Mouse (Mus musculus) right cerebral cortex, adult 2 months (tissue): ENCODE data around the gene Gm5737.

Source experiments
- DNase-seq, 2 experiments: peaks; one replicate each; pipeline ENCODE4 v3.0.0; 2021 to 2022; ENCODE audit warnings: low spot score in 2 of 2

The Gm5737 gene

DNA sequence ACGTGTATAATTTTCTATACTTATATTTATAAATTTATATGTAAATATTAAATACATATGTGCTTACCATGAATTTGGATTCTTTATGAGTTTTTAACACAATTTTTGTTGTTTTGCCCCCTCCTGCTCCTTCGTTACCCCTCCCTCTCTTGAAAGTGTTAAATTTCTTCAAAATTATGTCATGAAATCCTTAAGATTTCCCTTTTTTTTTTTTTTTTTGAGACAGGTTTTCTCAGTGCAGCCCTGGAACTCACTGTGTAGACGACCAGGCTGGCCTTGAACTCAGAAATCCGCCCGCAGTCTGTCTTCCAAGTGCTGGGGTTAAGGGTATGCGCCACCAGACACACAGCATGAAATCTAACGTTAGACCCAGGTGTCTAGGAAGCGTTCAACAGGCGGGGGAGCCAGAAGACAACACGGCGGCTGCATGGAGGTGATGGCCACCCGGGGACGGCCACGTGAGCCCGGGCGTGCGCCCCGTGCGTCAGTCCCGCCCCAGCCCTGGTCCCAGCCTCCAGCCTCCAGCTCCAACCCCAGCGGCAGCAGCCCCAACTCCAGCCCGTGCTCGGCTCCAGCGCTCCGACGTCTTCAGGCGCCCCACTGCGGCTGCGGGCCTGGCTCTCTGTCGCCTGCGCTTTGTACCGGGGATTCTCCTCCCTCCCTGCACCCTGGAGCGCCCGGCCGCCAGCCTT is 30.3 kb downstream of the Gm5737 start, which contains the start of gene Eef2k:
TSS of gene Eef2k (plus strand) at position 487 of the 692 bp plus-strand sequence.
- peak; percentile 85 to 89 for DNase-seq

DNA sequence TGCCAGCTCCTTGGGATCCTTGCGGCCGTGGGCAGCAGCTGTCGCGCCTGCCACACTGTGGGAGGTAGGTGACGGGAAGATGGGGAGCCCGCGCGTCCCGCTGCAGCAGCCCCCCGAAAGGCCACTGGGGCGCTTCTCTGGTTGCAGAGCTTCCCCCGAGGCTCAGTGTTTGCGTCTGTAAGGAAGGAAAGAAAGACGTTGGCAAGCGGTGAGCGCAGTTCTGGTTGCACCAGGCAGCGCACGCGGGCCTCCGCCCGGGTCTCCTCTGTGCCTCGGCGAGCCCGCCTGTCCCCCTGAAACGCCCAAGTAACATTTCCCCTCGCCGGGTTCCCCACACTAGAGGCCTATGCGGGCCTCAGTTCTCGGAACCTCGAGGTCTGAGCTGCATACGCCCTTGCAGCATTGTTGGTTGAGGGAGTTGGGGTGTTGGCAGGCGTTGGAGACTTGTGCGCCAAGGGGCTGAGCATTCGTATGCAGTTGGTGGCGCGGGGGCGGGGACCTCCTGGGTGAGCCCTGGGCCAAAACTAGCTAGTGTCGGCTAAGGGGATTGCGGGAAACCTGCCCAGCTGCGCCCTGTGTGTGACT is 31.0 kb downstream of the Gm5737 start:
- DNase-seq, result peak; percentile 84 to 90

DNA sequence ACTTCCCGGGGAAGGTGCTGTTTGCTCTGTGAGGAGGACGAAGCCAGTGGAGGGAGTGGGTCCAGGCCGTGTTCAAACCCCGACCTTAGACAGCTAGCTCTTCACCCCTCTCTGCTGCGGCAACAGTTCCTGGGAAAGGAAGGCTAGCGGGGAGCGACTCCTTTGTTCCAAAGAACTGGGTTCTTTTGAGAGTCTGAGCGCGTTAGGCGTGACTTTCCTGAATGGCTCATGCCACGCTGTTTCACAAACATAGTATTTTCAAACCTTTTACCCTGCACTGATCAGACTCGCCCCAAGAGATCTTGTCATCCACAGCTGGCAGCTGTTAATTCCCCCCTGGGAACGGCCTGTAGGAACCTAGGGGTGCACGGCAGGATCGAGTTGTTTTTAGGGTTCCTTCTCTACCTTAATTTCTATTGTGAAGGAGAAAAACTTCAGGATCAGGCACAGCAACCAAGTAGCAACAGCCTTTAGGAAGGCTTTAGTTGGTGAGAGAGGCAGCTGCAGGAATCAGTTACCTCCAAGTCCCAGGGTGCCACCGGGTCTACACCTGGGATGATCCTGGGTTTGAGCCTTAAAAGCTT is 31.8 kb downstream of the Gm5737 start:
- peak in 1 of 2 experiments; percentile 38 for DNase-seq

DNA sequence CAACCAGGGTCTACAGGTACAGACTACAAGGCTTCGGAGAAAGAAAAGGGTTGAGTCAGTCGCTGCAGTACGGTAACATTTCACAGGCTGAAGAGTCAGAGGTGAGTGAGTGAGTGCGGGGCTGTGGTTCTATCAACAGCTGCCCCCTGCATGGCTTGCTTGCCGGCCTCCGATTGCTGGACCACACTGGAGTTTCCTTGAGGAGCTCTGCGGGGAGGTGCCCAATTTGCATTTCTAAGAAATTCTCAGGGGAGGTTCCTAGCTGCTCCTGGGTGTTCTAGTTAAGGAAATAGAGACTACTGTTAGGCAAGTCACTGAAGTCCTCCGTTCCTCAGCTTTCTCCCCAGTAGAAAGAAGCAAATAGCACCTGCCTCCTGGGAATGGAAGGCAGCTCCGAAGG is 32.5 kb downstream of the Gm5737 start:
- DNase-seq, result no peak

DNA sequence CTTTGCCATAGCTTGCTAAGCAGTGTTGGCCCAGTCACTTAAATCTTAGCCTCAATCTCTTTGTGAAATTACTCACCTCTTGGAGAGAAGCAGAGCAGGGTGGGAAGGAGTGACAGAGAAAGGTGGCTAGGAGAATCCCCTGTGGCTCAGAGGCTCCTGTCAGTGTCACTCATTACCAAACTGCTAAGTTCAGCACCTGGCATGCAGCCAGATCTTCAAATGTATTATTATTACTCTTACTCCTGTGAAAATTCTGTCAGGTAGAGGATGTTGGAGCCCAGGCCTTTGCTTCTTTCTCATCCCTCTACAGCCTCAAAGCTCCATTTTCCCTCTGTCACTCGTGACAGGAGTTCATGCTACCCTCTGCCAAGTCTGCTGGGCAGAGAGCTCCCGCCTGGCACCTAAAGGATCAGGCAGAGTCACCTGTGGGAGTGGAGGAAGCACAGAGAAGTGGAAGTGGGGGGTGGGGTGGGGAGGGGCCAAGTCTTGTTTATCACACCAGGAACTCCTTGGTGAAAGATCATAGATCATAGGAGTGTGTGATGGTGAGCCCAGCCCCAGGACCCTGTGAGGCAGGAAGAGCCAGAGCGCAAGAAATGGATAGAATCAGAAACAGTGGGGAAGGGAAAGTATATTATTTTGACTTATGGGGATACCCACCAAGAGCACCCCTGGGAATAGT is 36.8 kb downstream of the Gm5737 start:
- no peak for DNase-seq

DNA sequence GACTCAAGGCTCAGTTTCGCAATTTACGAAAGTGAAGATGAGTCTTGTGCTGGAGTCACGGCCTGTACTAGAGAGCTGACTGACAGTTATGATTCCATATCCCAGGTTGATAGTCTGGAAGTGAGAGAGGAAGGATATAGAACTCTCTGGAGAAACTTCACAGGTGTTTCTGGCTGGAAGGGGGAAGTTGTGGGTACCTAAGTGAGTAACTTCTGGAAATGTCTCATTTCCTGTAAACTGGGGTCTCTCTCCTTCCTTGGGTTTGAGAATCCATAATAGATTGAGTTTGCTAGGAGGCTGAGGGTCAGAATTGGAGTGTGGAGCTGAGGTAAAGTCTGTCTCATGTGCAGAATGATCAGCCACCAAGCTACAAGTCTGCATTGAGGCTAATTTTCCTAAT is 38.0 kb downstream of the Gm5737 start:
- no peak for DNase-seq

DNA sequence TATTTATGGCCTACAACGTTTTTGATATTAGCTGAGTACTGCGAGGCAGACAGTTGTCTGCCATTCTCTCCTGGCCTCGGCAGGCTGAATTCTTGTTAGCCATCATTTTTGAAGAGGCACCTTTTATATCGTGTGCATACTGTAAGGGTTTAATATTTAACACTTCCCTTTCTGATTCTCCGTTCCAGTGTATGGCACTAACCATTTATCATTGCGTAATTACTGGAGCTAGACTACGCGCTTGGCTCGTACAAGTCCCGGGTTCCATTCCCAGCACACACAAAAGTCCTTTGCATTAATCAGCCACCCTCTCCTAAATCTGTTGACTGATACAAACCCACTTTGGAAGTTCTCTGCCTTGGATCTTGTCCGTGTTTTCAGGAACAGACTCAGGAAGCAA is 47.7 kb downstream of the Gm5737 start:
- DNase-seq, result no peak

DNA sequence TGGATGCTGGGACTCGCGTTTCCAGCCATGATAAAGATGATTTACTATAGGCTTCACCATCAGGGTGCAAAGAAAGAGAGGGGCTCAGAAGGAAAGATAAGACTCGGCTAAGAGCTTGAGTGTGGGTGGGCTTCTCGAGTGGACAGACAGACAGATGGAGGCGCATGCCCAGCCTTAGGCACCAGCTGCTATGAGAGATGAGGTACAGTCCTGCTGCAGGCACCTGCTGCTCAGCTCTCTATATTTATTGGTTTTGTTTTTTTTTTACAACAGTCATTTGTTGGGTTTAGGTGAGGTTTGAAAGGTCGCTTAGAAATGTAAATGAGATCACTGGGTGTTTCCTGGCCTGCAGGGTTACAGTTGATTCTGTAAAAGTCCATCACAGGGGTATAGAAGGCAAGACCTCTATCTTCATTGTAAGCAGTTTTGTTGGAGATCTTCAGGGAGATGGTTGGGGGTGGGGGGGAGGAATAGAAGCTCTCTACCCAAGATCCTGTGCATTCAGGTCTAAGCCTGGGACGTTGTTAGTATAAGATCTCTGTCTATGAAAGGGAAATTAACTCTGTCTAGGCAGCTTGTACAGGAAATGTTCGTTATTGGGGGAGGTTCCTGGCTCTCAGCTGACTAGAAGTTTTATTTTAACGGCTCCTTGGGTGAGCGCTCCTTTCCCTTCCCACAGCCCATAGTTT is 48.8 kb downstream of the Gm5737 start:
- no peak for DNase-seq

DNA sequence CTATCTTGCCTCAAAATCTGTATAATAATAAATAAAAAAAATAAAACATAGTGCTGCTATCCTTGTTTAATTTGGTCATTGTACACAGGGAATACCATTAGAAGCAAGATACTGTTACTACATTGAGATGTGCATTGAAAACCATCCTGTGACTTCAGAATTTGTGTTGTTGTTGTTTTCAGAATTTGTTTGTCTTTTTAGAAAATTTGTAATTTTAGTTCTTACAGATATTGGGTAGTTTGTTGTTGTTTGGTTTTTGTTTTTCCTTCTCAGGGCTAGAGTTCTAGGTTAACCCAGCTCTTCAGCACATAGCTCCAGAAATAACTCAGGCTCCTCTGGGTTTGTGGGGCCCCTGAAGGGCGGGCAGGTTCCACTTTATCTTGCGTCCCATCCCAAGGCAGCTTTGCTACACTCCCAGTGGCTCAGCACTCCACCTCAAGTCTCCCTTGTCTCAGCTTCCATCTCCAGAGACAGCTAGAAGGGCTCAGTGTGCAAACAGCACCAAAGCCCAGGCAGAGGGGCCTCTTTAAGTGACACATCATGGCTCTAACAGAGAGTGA is 49.4 kb downstream of the Gm5737 start:
- DNase-seq, result no peak

DNA sequence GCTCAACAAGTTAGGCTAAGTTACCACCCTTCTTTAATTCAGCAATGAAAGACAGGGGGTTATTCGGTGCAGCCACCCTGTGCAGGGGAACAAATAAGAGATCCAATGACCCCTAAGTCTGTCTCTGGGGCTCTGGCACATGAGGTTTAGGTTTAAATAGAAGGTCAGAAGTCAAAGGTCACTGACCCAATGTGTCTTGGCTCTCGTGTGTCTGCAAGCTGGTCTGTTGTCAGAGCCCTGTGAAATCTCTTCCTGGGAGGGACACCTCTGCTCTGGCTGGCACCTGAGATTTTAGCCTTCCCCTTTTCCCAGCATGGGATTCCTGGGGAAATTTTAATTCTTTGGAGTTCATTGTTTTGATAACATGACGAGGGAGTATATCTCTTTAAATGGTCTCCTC is 50.0 kb downstream of the Gm5737 start:
- no peak for DNase-seq

DNA sequence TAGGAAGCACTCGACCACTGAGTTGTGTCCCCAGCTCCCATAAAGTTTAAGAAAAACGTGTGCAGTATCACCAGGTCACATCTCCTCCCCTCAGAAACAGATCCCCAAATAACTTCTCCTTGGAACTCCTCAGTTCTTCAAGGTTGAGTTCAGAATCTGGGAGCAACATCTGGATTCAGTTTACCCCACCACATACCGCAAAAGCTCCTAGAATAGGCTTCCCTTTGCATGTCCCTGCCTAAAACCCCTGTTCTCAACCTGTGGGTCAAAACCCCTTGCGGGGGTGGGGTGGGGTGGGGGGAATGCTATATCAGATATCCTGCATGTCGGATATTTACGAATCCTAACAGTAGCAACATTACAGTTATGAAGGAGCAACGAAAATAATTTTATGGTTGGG is 50.5 kb downstream of the Gm5737 start:
- DNase-seq, result no peak

DNA sequence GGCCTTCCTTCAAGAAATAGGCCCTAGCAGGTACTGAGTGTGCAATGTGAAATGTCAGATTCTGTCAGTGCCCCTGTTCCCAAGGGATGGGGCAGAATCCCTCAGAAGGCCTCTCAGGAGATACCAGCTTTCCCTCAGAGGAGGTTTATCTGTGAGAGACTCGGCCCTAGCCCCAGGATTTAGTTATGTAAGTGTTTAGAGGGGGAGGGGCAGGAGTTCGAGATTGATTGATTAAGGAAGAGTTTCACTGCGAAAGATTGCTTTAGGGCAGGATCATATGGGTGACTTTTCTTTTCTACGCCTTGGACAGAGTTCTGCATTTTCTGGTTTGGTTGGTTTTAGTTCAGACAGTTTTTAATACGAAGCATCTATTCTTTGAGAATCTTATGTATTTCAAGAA is 51.3 kb downstream of the Gm5737 start:
- DNase-seq, result no peak

DNA sequence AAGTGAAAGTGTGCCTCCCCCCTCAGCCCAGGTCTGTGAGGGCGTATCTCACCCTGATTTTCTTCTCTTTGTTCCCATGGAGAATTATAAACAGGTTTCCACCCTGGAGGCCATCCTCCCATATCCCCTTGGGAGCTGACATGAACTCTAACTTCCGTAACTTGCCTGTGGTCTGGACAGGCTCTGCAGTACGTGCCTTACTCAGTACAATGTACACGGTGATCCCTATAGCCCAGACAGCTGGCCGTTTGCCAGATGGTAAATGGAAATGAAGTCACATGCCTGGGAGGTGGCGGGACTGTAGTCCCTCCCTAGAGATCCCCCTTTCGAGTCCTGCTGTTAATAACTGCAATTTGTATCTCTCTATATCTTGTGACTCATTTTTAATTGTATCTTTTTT is 52.9 kb downstream of the Gm5737 start:
- DNase-seq, result peak in 1 of 2 experiments; percentile 23

DNA sequence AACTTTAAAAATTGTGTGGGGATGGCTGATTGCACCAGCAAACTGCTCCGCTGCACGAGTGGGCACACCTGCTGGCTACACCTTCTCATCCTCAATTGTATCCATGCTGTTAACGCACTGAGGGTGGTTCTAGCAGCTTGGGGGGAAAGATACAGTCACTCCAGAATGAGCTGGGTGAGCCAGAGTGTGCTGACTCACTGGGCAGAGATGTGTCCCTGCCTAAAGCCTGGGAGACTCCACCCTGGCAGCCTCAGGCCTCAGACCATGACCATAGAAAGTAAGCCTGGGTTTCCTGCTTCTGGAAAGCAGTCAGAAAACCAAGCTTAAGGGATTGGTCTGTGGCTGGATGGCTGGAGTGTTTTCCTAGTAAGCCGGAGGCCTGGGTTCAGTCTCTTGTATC is 53.7 kb downstream of the Gm5737 start:
- DNase-seq, result no peak

DNA sequence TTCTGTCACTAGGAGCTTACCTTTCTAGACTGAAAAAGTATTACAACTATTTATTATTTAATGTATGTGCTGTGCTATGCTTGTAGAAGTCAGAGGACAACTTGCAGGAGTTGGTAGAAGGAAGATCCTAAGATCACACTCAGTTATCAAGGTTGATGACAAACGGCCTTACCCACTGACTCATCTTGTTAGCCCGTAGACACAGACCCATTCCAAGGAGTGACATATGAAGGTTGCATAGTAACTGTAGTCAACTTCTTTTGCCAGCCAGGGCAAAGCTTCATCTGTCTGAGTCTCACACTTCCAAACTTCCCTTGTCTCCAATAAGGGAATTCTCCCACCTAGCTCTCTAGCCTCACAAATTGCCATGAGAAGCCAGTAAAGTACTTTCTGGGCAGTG is 54.5 kb downstream of the Gm5737 start:
- DNase-seq, result no peak

DNA sequence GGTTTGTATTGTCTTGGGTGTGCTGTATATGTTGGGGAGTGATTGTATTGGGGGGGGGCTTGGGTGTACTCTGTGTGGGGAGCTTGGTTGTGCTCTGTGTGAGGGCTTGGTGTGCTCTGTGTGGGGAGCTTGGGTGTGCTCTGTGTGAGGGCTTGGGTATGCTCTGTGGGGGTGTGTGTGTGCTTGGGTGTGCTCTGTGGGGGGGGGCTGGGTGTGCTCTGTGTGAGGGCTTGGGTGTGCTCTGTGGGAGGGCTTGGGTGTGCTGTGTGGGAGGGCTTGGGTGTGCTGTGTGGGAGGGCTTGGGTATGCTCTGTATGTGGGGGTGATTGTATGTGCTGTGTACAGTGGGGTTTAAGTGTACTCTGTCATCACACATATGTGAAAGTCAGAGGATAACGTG is 55.6 kb downstream of the Gm5737 start:
- no peak for DNase-seq

DNA sequence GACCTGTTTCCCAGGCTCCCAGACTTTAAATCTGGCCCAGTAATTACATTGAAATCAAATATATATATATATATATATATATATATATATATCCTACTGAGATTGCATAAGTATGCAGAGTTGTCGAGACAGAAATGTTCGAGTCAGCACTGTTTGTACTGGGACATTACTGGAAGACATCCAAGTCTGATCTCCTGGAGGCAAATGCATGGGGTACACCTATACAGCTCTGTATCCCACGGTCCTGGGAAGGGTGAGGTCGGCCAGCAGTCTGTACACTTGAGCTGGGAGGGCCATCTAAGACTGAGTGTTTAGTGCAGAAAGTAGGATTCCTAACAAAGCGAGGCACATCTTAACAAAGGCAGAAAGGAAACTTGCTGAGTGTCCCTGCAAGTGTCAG is 57.7 kb downstream of the Gm5737 start:
- peak in 1 of 2 experiments; percentile 18 for DNase-seq

DNA sequence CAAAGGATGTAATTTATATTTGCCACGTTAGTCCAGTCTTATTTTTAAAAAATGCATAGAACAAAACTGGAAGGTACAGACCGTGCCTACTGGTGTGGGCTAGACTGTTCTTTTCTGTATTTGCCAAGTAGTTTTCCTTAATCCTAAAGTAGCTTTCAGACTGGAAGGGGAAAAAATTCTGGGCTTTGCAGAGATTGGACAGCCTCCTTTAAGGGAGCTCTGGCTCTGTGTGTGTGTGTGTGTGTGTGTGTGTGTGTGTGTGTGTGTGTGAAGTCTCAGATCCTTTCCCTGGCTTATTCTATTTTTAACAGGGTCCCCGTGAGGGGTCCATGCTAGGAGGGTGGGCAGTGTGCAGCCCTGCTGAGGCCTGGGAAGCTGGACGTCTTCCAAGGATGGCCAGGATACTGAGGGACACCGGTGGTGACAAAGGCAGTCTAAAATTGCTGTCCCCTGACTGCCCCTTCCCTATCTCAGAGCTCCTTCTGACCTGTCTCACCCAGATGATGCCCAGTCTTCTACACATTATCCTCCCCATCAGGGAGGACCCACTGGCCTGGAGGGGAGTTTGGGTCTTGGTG is 58.4 kb downstream of the Gm5737 start:
- DNase-seq, result no peak

DNA sequence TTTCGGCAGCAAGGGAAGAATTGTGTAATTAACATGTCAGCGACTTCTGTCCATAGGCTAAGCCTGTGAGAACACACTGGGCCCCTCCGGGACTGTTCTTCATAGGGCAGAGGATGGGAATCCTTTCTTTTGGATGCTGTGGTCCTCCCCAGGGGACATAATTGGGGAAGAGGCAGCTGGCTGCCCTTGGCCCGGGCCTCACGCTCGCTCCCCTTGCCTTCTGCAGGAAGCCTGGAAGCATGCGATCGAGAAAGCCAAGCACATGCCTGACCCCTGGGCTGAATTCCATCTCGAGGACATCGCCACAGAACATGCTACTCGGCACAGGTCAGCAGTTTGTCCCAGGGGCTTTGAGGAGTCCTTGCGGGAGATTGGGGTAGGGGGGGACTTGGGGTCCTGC is 60.9 kb downstream of the Gm5737 start:
- no peak for DNase-seq

DNA sequence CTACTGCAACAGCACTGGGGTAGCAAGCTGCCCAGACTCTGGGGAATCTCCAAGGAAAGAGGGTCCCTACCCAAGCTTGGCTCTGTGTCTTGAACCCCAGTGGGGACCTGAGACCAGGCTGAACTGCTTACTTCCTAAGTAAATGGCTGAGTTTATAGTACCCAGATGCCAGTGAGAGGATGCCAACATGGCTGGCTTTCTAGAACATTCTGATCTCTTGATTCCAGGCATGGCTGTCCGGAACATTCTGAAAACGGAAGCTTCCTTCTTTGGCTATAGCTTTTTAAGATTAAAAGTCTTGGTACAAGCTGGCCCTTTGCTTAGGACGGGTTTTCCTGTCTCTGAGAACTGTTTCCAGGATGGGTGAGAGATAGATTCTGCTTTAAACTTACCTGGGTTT is 61.9 kb downstream of the Gm5737 start:
- no peak for DNase-seq

DNA sequence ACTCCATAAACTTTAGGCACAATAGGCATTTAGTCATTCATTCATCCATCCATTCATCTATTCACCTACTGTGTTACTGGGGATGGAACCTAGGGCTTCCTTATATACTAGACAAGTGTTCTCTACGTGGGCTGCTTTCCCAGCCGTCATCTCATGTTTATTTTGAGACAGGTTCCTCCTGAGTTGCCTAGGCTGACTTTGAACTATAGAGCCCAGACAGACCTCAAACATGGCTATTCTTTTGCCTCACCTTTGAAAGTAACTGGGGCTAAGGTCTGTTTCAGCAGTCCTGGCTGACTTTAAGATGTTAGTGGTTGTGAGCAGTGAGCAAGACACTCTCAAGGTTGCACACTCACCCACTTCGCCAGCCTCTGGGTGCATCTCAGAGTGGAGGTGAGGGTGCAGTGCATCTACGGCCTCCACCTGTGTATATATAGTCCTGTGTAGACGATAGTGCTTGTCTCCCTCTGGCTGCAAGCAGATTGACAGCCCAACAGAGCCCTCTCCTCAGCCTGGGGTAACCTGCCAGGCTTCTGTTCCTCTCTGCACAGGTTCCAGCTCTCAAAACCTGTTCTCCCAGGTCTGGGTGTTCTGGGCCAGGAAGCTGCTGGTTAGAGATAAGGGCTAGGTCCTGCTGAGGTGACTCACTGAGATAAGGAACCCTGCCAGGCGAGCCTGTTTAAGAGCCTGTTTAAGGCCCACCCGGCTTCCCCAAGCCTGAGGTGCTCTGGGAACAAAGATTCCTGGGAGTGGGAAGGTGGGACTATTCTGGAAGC is 62.8 kb downstream of the Gm5737 start:
- no peak for DNase-seq
